Mouse (Mus musculus): ENCODE measurements around the gene Scaf11. TPM values are rescaled to one million over a fixed set of nuclear protein-coding genes. Genes with fewer than 3 reads are reported as not detected.

The Scaf11 gene
- polyA plus RNA-seq, 1 experiment from 2014 or later = 47.4 TPM

DNA sequence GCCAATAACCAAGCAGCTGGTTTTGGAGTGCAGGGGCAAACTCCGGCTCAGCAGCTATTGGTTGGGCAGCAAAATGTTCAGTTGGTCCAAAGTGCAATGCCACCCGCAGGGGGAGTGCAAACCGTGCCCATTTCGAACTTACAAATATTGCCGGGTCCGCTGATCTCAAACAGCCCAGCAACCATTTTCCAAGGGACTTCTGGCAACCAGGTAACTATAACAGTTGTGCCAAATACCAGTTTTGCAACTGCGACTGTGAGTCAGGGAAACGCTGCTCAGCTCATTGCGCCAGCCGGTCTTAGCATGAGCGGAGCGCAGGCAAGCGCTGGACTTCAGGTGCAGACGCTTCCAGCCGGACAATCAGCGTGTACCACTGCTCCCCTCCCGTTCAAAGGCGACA, 89.3 kb downstream of the Scaf11 start:
- Histone ChIP-seq H3K9ac (ENCODE audit: low read length) (no peak overlapping the region), H3K4me2 (replicated peaks; ENCODE audit: low read depth) (no peak overlapping the region), H3K4me1 (replicated peaks; ENCODE audit: control insufficient read depth, insufficient read depth) (no peaks in the 10 kb centered on the region), H3K27ac (replicated peaks) (no peak overlapping the region), H3K27me3 (ENCODE audit: control insufficient read depth, insufficient read depth, low read length) (no peaks in the 10 kb centered on the region), H3K4me3 (ENCODE audit: low read depth, low read length) (no peak overlapping the region), H3K36me3 (ENCODE audit: control insufficient read depth, insufficient read depth, low read length) (peaks cover 33% of the 10 kb centered on the region), H3K9me3 (ENCODE audit: control insufficient read depth, low read length) (no peaks in the 10 kb centered on the region)
- DNase-seq (ENCODE audit: low spot score) = no peak
- 97% methylated on average over 18 of the region's 18 CpGs for whole genome bisulfite sequencing
- TF ChIP-seq CTCF (IDR thresholded peaks at IDR 0.05; ENCODE audit: low read depth) = no peak
- no peak for TF ChIP-seq EP300 (optimal IDR thresholded peaks at IDR 0.05)
- no peak for ATAC-seq (ENCODE audit: low FRiP score, low TSS enrichment)

DNA sequence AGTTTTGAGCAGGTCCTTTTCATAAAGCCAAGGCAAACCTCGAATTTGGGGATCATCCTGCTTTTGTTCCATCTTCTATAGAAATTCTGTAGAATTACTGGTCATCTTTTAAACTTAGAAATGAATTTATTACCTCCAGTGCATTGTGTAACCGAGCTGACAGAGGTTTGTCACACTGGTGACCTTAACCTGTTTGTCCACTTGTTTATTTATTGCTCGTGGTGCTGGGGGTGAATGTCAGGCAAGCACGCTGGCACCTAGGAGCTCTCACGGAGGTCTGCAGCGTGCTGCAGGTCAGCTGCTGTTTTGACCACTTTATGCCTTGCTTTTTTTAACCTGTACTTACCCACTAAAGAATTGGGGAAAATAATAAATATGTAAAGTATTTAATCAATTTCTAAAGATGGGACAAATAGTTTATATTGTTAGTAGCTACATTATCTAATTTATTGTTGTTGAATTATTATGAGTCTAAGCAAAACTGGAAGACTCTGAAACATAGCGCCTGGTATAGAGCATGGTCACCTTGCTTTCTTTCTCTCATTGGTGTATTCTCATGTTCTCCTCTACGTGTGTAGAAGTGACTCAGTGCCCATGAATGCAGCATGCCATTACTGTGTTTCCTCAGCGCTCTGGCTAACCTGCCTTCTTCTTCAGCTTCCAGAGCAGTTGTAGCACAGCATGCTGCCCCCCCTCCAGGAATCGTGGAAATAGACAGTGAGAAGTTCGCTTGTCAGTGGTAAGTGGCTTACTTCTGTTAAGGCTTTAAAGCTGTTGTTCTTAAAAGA, 94.3 kb downstream of the Scaf11 start:
- H3K9me3 ChIP-seq (ENCODE audit: control insufficient read depth, low read length) = no peaks in the 10 kb centered on the region
- H3K36me3 ChIP-seq (ENCODE audit: control insufficient read depth, insufficient read depth, low read length) = peaks cover 37% of the 10 kb centered on the region
- WGBS = 72% methylated on average over 11 of the region's 11 CpGs
- no peaks in the 10 kb centered on the region for H3K4me1 ChIP-seq (replicated peaks; ENCODE audit: control insufficient read depth, insufficient read depth)
- H3K4me3 ChIP-seq (ENCODE audit: low read depth, low read length) = no peak overlapping the region
- DNase-seq (ENCODE audit: low spot score) = no peak
- H3K9ac ChIP-seq (ENCODE audit: low read length) = no peak overlapping the region
- no peak overlapping the region for H3K4me2 ChIP-seq (replicated peaks; ENCODE audit: low read depth)
- no peaks in the 10 kb centered on the region for H3K27me3 ChIP-seq (ENCODE audit: control insufficient read depth, insufficient read depth, low read length)
- ATAC-seq (ENCODE audit: low FRiP score, low TSS enrichment) = no peak
- TF ChIP-seq CTCF (IDR thresholded peaks at IDR 0.05; ENCODE audit: low read depth) (no peak), EP300 (optimal IDR thresholded peaks at IDR 0.05) (no peak)
- no peak overlapping the region for H3K27ac ChIP-seq (replicated peaks)

DNA sequence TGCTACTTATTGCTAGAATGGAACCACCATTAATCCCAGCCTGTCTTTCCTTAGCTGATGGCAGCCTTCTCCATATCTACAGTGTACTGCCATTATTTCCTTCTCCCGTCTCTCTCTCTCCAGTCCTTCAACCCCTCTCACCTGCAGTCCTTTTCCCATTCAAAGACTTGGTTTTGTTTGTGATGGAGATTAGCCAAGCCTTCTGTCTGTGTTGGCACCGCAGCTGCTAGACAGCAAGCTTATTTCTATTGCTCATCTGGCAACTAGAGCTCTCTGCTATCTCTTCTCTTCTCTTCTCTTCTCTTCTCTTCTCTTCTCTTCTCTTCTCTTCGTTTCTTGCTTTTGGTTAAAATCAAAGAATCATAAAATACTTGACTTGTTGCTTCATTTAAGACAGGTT, 95.3 kb downstream of the Scaf11 start:
- TF ChIP-seq CTCF (IDR thresholded peaks at IDR 0.05; ENCODE audit: low read depth) (no peak), EP300 (optimal IDR thresholded peaks at IDR 0.05) (no peak)
- DNase-seq (ENCODE audit: low spot score) (no peak), ATAC-seq (ENCODE audit: low FRiP score, low TSS enrichment) (no peak)
- H3K4me1 ChIP-seq (replicated peaks; ENCODE audit: control insufficient read depth, insufficient read depth) = no peaks in the 10 kb centered on the region
- no peaks in the 10 kb centered on the region for H3K9me3 ChIP-seq (ENCODE audit: control insufficient read depth, low read length)
- no peak overlapping the region for H3K4me3 ChIP-seq (ENCODE audit: low read depth, low read length)
- no peak overlapping the region for H3K4me2 ChIP-seq (replicated peaks; ENCODE audit: low read depth)
- H3K27ac ChIP-seq (replicated peaks) = no peak overlapping the region
- peaks cover 29% of the 10 kb centered on the region for H3K36me3 ChIP-seq (ENCODE audit: control insufficient read depth, insufficient read depth, low read length)
- H3K9ac ChIP-seq (ENCODE audit: low read length) = no peak overlapping the region
- no peaks in the 10 kb centered on the region for H3K27me3 ChIP-seq (ENCODE audit: control insufficient read depth, insufficient read depth, low read length)
- 71% methylated on average over 3 of the region's 3 CpGs for WGBS

Small RNA genes within 50 kb of the gene (microRNA-seq; reads per million reads assigned to microRNA genes)
- gene Gm25397 = not detected

Other genes starting within 250 kb of the Scaf11 start
- gene Arid2, start 173.3 kb downstream of the Scaf11 start, polyA plus RNA-seq (2015; fragmentation: Nextera tagmentation; extraction: Ambion mirVana) = 7.3 and 8.3 TPM in 2 replicates
- 34.4 and 38.5 TPM in 2 replicates for gene Slc38a1, start 182.1 kb upstream of the Scaf11 start, polyA plus RNA-seq (2015; fragmentation: Nextera tagmentation; extraction: Ambion mirVana)
- gene Slc38a2, start 238.9 kb upstream of the Scaf11 start, polyA plus RNA-seq (2015; fragmentation: Nextera tagmentation; extraction: Ambion mirVana) = 55.3 and 63.0 TPM in 2 replicates